Mouse (Mus musculus) monocyte, adult 5-6 weeks (primary cell): Measurements from ENCODE around the gene Osbpl3. TPM values are rescaled to one million over a fixed set of nuclear protein-coding genes. Genes with fewer than 3 reads are reported as not detected.

Experiments used
- ATAC-seq: fragments of 153-309, 156-312 bp; replicated peaks from 2 replicates; pipeline ENCODE4 v1.8.0; 2017; ENCODE audit warnings: mild to moderate bottlenecking; ENCODE audit not compliant: low TSS enrichment, insufficient number of reproducible peaks, severe bottlenecking, poor library complexity, low FRiP score
- total RNA-seq: library from RNA; stranded (forward); fragments of 200-1000, 200-491, 200-594 nt; gene quantifications from 3 replicates; pipeline ENCODE4 v1.2.3, GENCODE M21; 2017

Gene Osbpl3
- 58.3 to 144 TPM (median 65.9 TPM) in 3 replicates for total RNA-seq

DNA sequence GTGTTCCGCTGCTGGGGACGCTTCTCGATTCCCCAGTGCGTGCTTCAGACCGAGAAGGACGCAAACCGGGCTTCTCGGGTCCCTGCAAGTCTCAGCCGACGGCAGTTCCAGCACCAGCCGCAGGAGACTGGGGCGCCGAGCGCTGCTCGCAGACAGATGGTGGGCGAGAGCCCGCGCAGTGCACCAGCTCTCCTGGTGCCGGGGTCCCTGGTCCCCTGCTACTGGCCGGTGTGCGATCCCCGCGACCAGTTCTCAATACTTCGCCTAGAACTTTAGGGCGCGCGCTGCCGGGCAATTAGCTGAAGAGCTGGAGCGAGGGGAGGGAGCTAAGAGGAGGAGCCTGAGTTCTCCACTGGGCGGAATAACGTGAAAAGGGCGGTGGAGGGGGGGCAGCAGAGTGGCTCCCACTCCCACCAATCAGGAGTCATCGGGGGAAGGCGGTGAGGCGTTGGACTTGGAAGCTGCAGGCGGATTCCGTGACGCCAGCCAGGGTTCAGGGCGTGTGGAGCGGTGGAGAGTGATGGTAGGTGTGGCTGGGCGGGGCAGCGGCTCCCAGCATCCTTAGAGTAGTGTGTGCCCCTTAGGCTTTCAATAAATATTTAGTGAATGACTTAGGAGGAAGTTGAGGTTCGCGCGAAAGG is at the start of gene Osbpl3:
TSS of gene Osbpl3 (minus strand) at position 373 of the 641 bp plus-strand sequence.
- ATAC-seq = peak; percentile 70

DNA sequence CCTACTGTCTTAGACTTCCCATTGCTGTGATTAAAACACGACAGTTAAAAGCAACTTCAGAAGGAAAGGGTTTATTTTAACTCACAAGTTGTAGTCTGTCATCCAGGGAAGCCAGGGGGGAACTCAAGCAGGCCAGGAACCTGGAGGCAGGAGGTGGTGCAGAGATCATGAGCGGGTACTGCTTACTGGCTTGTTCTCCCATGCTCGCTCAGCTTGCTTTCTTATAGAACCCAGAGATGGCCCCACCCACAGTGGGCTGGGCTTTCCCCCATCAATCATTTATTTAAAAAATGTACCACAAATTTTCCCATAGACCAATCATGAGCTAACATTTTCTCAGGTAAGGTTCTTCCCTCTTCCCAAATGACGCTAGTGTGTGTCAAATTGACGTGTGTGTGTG is 49.5 kb upstream of the Osbpl3 start:
- ATAC-seq = no peak

DNA sequence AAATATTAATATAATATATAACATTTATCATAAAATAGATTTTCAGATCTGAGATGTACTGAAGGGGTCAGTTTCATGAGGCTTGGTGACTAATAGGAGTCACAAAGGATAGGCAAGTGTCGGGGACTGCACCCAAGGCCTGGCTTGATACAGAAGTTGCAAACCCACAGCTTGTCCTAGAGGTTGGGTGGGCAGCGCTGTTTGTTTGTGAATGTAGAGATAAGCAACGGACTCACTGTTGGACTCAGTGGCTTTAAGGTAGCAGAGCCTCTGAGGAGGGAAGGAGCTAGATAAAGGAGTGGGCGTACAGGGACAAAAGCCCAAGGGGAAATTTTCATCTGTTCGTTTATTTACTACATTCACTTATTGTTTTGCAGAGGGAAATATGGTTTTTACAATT is 48.7 kb upstream of the Osbpl3 start:
- ATAC-seq = no peak

DNA sequence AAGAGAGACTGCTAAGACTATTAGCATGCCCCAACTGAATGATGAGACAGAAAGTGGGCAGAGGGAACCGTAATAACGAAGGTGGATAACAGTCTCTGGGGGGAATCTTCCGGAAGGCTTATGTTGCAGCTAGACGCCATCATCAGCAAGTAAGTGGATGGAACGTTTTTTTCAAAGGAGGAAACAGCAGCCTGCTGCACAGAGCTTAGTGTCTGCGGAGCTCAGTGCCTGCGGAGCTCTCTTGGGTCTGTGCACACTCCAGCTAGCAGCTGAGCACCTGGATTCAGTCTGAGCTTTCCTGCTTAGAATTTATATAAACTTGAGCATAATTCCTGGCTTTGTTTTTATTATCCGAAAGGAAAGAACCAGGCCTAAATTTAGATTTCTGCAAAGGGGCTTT is 47.8 kb upstream of the Osbpl3 start:
- ATAC-seq = no peak

DNA sequence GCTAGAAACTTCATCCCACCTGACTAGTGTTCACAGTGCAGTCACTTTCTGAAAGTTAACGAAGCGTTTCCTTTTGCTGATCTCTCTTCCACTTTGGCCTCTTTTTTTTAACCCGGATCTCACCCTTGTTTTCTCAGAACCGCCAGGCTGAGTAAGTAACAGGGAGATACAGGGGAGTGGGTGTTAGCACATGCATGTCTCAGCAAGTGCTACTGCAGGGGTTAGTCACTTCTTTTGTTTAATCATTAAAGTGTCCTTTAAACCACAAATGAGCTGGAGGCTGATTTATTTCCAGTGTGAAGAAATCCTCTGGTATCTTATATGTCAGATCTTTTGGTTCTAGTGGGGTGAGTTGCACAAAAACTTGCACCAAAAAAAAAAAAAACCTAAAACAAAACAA is 47.0 kb upstream of the Osbpl3 start:
- no peak for ATAC-seq

DNA sequence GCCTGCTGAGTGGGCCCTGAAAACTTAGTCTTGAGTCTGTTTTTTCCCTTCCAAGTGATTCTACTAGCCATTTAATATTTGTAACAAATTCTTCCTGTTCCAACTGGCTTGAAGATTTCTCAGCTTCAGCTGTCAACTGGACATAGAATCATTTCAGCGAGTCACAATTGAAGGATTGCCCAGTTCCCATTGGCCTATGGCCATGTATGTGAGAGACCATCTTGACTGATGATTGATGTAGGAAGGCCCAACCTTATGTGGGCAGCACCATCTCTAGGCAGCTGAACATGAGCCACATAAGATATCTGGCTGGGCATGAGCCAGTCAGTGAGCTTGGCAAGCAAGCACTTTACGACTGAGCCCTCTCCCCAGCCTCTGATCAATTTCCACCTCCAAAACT is 42.3 kb upstream of the Osbpl3 start:
- ATAC-seq = no peak

DNA sequence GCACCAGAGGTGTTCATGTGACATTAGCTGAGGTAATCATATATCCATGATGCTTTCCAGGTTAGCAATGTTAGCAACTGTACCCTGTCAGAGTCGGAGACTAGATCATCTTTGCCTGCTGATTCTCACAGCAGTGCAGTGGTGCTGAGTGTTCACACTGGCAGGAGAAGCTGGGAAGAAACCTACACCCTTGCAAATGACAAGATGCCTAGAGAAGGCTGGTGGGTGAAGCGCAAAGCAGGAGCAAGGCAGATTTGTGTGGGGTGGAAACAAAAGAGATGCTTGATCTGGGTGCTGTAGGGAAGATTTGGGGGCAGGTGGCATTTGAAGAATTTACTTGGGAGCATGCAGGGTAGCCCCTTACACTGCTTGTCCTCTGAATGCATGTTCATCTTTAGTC is 34.5 kb upstream of the Osbpl3 start:
- ATAC-seq = no peak

DNA sequence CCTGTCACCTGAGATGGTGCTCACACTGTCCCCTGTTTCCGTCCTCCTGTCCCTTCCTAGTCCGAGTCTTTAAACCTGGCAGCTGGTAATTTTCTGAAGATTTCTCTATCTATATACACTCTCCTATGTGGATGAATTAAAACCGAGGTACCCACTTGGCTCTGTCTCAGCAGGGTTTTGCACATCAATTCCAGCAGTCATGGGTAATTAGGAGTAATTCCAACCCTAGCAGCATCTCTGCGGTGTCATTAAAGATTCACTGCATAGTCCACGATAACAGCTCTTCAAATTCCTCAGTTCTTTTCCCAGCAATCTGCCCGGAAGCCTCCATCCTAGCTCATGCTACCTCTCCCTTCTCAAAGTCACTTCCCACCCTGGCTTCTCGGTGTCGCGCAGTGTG is 33.4 kb upstream of the Osbpl3 start:
- ATAC-seq = no peak

DNA sequence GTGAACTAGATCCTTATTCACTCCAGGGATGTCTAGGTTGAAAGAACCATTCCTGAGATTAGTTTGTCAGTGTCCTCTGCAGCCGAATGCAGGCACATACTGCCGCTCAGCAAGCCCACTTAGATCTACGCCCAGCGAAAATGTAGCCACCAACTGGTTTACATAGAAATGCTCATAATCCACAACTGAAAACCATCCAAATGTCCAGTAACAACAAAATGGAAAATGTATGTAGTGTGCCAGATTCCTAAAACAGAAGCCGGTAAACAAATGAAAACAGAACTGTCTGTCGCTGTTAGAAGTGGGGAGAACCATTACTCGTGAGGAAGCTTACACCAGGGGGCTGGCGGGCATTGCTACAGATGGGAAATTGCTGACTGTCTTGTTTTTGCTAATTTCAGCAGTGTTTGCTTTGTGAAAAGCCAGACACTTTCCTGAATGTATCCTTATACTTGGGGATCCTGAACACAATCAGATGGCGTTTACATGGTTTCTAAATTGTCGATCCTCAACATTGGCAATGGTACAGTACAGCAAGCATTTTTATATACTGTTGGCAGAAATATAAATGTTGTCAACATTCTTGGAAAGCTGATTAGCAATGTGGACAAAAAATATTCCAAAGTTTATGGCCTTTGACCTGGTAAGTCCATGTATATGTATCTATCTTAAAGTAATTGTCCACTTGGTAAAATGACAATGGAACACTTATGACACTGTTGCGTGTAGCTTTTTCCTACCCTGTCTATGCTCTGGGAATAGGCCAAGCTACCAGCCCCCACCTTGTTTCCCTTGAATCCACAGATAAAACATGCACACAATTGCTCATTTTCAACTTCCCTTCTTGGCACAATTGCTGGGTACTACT is 30.3 kb upstream of the Osbpl3 start:
- ATAC-seq = no peak

DNA sequence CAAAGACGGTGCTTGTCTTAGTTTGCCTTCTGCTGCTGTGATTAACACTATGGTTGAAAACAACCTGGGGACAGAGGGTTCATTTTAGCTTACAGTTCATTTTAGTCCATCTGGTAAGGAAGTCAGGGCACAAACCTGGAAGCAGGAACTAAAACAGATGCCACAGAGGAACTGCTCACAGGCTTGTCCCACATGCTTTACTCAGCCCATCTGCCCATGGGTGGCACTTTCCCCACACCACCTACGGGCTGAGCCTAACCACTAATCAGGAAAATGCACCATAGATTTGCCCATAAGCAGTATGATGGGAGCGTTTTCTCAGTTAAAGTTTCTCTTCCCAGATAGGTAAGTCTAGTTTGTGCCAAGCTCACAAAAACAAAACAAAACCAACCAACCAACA is 27.4 kb upstream of the Osbpl3 start:
- ATAC-seq = no peak

DNA sequence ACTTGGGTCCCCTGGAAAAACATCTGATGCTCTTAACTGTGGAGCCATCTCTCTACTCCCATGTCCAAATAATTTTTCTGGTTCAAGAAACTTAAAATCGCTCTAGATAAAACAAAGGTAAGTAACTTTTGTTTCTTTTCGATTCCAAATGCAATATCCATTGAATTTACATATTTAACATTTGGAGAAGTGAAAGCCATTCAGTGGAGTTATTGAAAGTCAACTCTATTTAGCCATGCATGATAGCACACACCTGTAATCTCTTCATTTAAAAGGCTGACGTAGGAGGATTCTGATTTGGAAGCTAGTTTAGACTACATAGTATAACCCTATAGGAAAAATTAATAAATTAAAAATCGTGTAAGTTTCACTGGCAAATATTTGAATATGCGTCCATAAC is 25.5 kb upstream of the Osbpl3 start:
- no peak for ATAC-seq

DNA sequence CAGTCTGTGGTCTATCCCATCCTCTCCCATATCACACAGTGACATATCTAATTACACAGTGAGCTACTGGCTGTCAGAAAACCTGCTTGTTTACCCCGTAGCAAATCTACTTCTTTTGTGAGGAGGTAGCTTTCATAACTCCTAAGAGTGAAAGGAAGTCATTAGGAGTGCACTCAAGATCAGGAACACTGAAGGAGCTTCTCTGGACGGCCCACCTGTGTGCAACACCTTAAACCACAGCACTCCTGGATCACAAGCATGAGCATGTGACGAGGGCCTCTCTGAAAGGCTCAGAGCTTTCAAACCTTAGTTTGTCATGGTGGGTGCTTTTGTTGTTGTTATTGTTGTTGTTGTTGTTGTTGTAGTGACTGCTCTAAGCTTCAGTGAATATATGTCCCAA is 10.4 kb upstream of the Osbpl3 start:
- ATAC-seq = no peak

DNA sequence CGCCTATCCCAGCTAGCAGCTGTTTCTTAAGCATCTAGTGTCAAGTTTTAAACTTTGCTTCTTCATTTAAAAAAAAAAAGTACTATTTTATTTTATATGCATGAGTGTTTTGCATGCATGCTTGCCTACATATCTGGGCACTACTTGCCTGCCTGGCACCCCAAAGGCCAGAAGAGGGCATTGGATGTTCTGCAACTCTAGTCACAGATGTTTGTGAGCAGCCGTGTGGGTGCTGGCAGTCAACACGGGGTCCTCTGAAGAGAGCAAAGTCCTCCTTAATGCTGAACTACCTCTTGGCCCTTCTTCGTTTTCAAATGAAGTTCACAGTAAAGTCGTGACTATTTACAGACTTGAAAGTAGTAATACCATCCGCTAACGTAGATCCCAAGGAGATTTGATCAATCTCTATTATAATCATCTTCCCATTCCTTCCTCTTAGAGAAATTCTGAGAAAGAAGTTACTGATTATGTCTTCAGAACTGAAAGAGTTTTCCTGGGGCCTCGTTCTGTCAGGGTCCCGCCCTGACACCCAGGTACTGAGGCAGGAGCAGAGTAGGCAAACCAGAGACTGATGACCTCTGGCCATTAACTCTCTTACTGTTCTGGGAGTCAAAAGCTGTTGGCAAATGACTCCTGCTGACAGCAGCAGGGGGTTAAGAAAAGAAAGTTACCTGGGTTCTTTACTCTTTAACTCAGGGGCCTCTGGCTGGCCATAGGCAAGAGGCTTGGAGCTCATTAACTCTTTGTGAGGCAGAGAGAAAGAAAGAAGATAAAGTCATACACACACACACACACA is 8.9 kb upstream of the Osbpl3 start:
- no peak for ATAC-seq

DNA sequence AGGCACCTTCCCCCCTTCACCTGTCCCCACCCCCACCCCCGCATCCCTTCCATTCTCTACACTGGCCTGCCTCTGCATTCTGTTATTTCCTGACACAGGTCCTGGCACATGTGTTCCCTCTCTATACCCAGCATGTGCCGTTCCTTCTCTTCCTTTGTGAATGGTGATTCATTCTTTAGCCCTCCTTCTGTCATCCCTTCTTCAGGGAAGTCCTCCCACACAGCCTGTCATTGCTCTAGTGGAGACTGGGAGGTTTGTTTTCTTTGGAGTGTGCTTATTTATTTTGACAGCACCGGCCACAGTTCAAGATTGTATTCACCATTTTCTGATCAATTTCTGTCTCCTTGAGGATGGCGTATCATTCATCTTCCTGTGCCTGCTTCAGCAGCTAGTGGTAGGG is 6.0 kb upstream of the Osbpl3 start:
- ATAC-seq = no peak

DNA sequence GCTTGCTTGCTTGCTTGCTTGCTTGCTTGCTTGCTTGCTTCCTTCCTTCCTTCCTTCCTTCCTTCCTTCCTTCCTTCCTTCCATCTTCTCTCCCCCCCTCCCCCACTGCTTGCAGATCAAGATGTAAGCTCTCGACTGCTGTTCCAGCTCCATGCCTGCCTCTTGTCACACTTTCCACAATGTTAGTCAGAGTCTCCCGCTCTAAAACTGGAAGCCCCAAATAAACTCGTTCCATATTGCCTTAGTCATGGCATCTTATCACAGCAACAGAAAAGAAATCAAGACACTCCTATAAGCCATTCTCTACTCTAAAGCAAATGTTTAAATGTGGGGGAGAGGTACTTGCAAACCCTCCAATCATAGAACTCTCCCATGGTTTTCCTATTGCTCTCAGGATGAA is 5.6 kb upstream of the Osbpl3 start:
- no peak for ATAC-seq

DNA sequence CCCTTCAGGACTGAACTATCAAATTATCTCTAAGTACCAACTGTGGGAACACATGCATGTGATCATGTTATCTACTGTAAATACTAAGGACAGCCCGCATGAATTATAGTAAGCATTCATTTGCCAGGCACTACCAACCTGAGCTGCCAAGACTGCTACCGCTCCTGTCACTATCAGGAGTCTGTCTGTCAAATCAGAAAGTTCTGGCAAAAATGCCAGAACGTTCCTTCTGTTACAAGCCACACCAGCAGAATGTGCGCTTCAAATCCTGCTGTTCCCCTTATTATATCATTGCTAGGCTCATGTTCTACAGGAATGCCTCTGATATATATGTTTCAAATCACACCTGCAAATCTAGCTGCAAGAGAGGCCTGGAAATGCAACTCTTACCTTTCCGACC is 4.6 kb upstream of the Osbpl3 start:
- ATAC-seq = no peak

DNA sequence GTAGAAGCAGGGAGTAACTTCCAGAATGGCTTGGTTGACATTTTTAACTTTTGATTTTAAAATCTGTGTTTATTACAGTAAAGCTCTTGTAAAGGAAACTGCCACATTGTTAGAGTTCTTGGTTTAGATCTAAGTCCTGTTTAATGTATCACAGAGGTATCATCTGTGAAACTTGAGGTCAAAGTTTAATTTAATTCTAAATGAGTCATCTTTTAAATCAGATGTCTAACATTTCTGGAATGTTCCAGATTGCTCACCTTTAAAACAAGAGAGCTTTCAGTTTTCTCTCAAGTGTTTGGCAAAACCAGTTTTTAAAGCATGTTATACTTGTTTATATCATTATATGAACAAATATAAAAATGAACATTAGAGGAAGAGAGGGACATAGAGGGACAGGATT is 4.2 kb upstream of the Osbpl3 start:
- ATAC-seq = no peak

DNA sequence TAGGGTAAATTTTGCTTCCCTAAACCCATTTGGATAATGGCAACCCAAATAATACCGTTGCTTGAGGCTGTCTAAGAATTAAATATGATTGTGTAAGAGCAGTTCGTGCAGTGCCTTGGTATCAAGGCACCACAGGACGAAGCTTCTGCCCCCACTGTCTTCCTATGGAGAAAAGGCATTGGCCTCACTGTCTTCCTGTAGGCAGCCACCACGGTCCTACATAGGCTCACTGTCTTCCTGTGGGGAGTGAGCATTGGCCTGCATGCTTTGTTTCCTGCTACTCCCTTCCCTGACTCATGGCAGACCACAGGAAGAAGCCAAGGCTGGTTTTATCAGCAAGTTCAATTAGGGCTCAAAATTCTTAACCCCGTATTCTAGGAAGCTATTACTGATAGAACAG is 3.3 kb upstream of the Osbpl3 start:
- ATAC-seq = no peak

DNA sequence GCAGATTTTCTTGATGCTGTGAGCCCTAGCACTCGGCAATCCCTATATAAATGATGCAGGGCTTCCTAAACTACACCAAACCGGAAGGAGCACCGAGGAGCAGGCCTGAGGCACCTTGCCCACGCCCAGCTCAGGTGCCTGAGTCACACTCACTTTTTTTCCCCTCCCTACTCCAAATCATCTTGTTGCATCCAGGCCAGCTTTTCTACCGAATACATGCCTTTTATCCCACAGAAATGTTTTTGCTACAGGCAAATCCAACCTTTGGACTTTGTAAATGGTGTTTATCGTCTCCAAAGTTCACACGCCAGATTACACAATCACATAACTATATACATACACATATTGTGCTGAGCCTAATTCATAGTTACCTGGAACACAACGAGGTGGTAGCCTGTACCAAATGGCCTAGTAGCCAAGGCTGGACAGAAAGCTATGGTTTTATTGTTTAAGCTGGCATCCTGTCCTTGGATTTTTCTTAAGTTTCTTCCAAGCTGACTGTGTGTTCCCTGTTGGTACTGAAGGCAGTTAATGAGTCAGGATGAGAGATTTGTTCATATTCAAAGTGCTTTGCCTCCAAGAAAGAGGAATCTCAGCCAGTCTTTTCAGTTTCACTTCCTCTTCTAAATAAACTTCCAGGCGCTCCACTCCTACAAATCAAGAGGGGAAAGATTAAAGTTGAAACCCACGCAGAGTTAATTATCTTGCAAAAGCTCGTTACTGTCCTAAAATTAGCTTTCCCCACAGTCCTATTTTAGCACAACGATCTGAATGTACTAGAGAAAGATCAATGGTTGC is 1.7 kb upstream of the Osbpl3 start:
- ATAC-seq = no peak
